Mouse (Mus musculus) hindbrain, postnatal 0 days (tissue): ENCODE measurements around the gene Tlk1. TPM values are rescaled to one million over a fixed set of nuclear protein-coding genes. Genes with fewer than 3 reads are reported as not detected.
"Not testable (repeated sequence)": the region's sequence is repeated elsewhere in the genome, so short reads cannot be mapped to it uniquely, and the experiment has no call there.

Experiments
- ATAC-seq: fragments of 200-750 bp; cut with Nextera tagmentation; 2 replicates; pipeline ENCODE4 v1.8.0; 2017; ENCODE audit warnings: mild to moderate bottlenecking, moderate TSS enrichment, moderate library complexity
- DNase-seq: peaks from one replicate; pipeline ENCODE4 v3.0.0-alpha.2; 2015; ENCODE audit warnings: low spot score
- H3K27ac ChIP-seq: fragments of 300-500 bp; sonication (generic); 2 replicates; pipeline ENCODE4 v1.5.1; 2014; ENCODE audit warnings: mild to moderate bottlenecking
- H3K27me3 ChIP-seq: fragments of 300-500 bp; sonication (generic); 2 replicates; pipeline ENCODE4 v1.6.1; 2014; ENCODE audit warnings: low read length, mixed read lengths; ENCODE audit not compliant: insufficient read depth
- H3K36me3 ChIP-seq: fragments of 300-500 bp; sonication (generic); 2 replicates; pipeline ENCODE4 v1.6.1; 2014; ENCODE audit warnings: low read length, mixed read lengths; ENCODE audit not compliant: insufficient read depth
- H3K4me1 ChIP-seq: fragments of 300-500 bp; sonication (generic); 2 replicates; pipeline ENCODE4 v1.6.1; 2014; ENCODE audit warnings: antibody characterized with exemption, low read length, mixed read lengths; ENCODE audit not compliant: insufficient read depth
- H3K4me2 ChIP-seq: fragments of 300-500 bp; sonication (generic); 2 replicates; pipeline ENCODE4 v1.6.1; 2014; ENCODE audit warnings: low read depth, mild to moderate bottlenecking, low read length, moderate library complexity, mixed read lengths
- H3K4me3 ChIP-seq: fragments of 300-500 bp; sonication (generic); 2 replicates; pipeline ENCODE4 v1.5.1; 2014; ENCODE audit warnings: low read length
- H3K9ac ChIP-seq: fragments of 300-500 bp; sonication (generic); replicated peaks from 2 replicates; pipeline ENCODE4 v1.6.1; 2014; ENCODE audit warnings: mild to moderate bottlenecking, low read length, moderate library complexity, mixed read lengths
- H3K9me3 ChIP-seq: fragments of 300-500 bp; sonication (generic); 2 replicates; pipeline ENCODE4 v1.6.1; 2016; ENCODE audit warnings: low read length, mixed read lengths
- CTCF ChIP-seq: IDR thresholded peaks from 2 replicates; pipeline ENCODE4 v1.5.1; 2016; ENCODE audit warnings: antibody characterized with exemption, control low read depth, low read depth
- whole genome bisulfite sequencing: fragments of 180-500 bp; shearing (Covaris S2); extraction: QIAGEN DNeasy Blood & Tissue Kit; methylation state at CpG from one replicate; pipeline ENCODE4 v1.1.7; 2014; 5-methylcytosine and 5-hydroxymethylcytosine counted together
- polyA plus RNA-seq: library from polyadenylated mRNA; unstranded; fragments of >200 nt; fragmentation: Nextera tagmentation; extraction: Ambion mirVana; gene quantifications from 2 replicates; pipeline ENCODE4 v1.2.1, GENCODE M21; 2015
- total RNA-seq: library from RNA; depleted of rRNA; stranded (reverse); fragments of >200 nt; gene quantifications from 2 replicates; pipeline ENCODE4 v1.2.3, GENCODE M21; 2014

Tlk1 gene
- total and polyA plus RNA-seq, 2 experiments from 2014 or later = 17.3 to 27.0 TPM

DNA sequence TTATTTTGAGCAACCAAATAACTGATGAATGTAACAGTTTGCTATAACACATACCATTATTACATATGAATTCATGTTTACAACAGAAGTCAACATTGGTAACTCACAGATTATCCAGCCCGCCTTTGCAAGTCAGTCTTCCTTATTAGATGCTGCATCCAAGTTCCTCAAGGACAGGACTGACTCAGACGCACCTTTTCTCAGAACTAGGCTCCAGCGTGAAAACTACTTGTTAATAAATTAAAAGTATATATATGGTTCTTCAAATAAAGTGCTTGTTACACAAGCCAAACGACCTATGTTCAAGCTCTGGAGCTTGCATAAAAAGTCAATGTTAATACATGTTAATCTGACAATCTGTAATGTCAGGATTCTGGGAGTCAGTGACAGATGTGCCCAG lies 11.9 kb downstream of the Tlk1 start:
- ATAC-seq (no peak), DNase-seq (no peak)
- H3K36me3 ChIP-seq = no peaks in the 10 kb centered on the region
- H3K4me2 ChIP-seq = no peak overlapping the region
- WGBS = 84% methylated on average over 4 of the region's 4 CpGs
- TF ChIP-seq CTCF = no peak
- no peaks in the 10 kb centered on the region for H3K4me1 ChIP-seq
- no peaks in the 10 kb centered on the region for H3K9me3 ChIP-seq
- no peak overlapping the region for H3K9ac ChIP-seq
- H3K27me3 ChIP-seq = no peaks in the 10 kb centered on the region
- no peak overlapping the region for H3K4me3 ChIP-seq
- no peak overlapping the region for H3K27ac ChIP-seq

DNA sequence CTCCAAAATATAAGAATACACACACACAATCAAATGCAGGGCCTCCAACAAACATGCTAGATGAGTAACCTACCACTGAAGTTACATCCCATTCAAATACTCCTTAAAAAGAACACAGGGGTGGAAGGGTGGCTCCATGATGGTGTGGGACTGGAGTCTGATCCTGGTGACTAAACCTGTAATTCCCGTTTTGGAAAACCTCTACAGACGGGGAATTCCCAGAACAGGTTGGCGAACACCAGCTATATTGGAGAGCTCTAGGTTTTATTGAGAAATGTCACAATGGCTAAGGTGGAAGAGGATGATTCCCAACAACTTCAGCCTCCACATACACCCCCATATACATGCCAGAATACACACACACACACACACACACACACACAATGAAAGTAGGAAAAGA lies 14.1 kb downstream of the Tlk1 start:
- DNase-seq = no peak
- no peak overlapping the region for H3K4me3 ChIP-seq
- H3K36me3 ChIP-seq = no peaks in the 10 kb centered on the region
- no peak overlapping the region for H3K4me2 ChIP-seq
- no peaks in the 10 kb centered on the region for H3K4me1 ChIP-seq
- H3K9me3 ChIP-seq = no peaks in the 10 kb centered on the region
- no peak overlapping the region for H3K27ac ChIP-seq
- TF ChIP-seq CTCF = no peak
- WGBS = 92% methylated on average over 3 of the region's 3 CpGs
- no peaks in the 10 kb centered on the region for H3K27me3 ChIP-seq
- ATAC-seq = no peak
- H3K9ac ChIP-seq = no peak overlapping the region

DNA sequence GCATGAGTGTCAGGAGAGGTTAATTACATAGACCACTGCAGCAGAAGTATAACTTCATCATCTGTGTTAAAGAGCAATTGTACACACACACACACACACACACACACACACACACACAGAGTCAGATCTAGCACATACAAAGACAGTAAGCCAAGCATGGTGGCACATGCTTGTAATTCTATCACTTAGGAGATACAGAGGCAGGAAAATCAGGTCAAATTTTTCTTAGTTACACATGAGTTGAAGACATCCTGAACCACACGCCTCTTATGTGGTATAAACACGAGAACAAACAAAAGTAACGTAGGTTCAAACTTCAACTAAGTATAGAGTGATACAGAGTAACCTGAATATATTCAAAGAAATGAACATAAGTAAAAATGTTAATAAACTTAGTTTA lies 15.6 kb downstream of the Tlk1 start:
- no peak overlapping the region for H3K4me3 ChIP-seq
- no peaks in the 10 kb centered on the region for H3K4me1 ChIP-seq
- DNase-seq (no peak), ATAC-seq (no peak)
- H3K27ac ChIP-seq = no peak overlapping the region
- no peak overlapping the region for H3K9ac ChIP-seq
- H3K4me2 ChIP-seq = no peak overlapping the region
- no peaks in the 10 kb centered on the region for H3K9me3 ChIP-seq
- H3K36me3 ChIP-seq = no peaks in the 10 kb centered on the region
- no peaks in the 10 kb centered on the region for H3K27me3 ChIP-seq
- no peak for TF ChIP-seq CTCF
- 88% methylated on average over 3 of the region's 3 CpGs for WGBS

DNA sequence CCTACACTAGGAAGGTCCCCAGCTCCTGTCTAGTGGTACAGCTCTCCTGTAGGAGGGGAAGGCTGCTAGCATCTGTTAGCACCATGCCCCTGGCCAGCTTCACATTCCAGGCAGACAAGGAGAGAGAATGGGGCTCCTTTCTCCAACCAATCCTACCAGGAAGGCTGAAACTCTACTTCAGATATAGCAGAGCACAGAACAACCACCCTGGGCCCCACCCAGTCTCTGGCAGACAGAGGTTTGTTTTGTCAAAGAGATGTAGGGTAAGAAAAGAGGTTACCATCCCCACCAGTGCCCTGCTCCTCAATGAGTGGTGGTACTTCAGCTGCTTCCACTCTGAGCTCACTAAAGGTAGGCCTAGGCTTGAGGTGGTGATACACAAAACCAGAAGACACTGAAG lies 16.8 kb downstream of the Tlk1 start:
- H3K4me3 ChIP-seq = no peak overlapping the region
- no peak for TF ChIP-seq CTCF
- no peaks in the 10 kb centered on the region for H3K9me3 ChIP-seq
- DNase-seq = no peak
- no peak overlapping the region for H3K4me2 ChIP-seq
- no peak overlapping the region for H3K9ac ChIP-seq
- no peaks in the 10 kb centered on the region for H3K27me3 ChIP-seq
- ATAC-seq = no peak
- H3K36me3 ChIP-seq = no peaks in the 10 kb centered on the region
- no peaks in the 10 kb centered on the region for H3K4me1 ChIP-seq
- no peak overlapping the region for H3K27ac ChIP-seq

DNA sequence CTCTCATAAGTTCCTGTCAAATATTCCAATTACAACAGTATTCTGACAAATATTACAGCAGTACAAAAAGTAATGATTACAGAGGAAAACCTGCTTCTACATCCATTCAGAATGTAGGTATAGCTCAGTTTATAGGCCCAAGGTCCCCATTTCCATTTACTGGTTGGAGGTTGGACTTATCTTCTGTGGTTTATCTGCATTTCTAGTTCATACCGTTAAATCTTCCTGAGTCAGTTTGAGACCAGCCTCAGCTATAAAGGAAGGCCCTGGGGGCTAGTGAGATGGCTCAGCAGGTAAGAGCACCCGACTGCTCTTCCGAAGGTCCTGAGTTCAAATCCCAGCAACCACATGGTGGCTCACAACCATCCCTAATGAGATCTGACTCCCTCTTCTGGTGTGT lies 17.9 kb downstream of the Tlk1 start:
- not testable (repeated sequence) for H3K36me3 ChIP-seq, H3K4me2 ChIP-seq, H3K4me3 ChIP-seq, H3K9me3 ChIP-seq, H3K27me3 ChIP-seq, ATAC-seq, H3K9ac ChIP-seq, DNase-seq, H3K27ac ChIP-seq, H3K4me1 ChIP-seq
- 90% methylated on average over 3 of the region's 3 CpGs for WGBS

DNA sequence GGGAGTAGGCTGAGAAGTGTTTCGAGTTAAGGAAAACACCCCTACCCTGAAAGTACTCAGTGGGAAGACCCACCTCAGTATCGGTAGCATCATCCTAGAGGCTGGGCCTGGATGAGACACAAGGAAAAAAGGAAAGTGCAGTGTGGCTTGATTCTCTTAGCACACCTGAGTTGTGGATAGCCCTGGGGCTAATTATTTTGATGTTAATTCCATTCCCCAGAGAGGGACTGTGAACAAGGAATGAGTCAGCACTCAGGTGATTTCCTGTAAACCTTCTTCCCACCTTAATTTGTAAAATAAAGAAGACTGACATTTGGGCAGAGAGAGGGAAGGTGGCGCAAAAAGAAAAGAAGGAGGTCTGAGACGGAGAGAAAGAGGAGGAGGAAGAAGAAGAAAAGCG lies 19.5 kb downstream of the Tlk1 start:
- Histone ChIP-seq H3K36me3 (no peaks in the 10 kb centered on the region), H3K9me3 (no peaks in the 10 kb centered on the region), H3K27ac (no peak overlapping the region), H3K27me3 (no peaks in the 10 kb centered on the region), H3K4me3 (no peak overlapping the region), H3K9ac (no peak overlapping the region), H3K4me2 (no peak overlapping the region), H3K4me1 (no peaks in the 10 kb centered on the region)
- no peak for TF ChIP-seq CTCF
- ATAC-seq = no peak
- no peak for DNase-seq
- 82% methylated on average over 5 of the region's 5 CpGs for WGBS

DNA sequence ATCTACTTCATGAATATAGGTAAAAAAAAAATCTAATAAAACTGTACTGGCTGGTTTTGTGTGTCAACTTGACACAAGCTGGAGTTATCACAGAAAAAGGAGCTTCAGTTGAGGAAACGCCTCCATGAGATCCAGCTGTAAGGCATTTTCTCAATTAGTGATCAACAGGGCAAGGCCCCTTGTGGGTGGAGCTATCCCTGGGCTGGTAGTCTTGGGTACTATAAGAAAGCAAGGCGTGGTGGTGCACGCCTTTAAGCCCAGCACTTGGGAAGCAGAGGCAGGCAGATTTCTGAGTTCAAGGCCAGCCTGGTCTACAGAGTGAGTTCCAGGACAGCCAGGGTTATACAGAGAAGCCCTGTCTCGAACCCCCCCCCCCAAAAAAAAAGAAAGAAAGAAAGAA lies 21.8 kb downstream of the Tlk1 start:
- H3K4me3 ChIP-seq, H3K9me3 ChIP-seq, ATAC-seq, H3K27ac ChIP-seq, H3K4me1 ChIP-seq, H3K36me3 ChIP-seq, H3K9ac ChIP-seq, H3K27me3 ChIP-seq, H3K4me2 ChIP-seq, DNase-seq: not testable (repeated sequence)
- 86% methylated on average over 4 of the region's 4 CpGs for WGBS
